Mouse (Mus musculus) midbrain, embryonic 14.5 days (tissue): ENCODE data around the gene Gm26897. TPM values are rescaled to one million over a fixed set of nuclear protein-coding genes. Genes with fewer than 3 reads are reported as not detected.

Experiments used
- ATAC-seq: fragments of 200-750 bp; cut with Nextera tagmentation; 2 replicates; pipeline ENCODE4 v1.8.0; 2017; ENCODE audit warnings: moderate number of reproducible peaks, moderate library complexity; ENCODE audit not compliant: low FRiP score, low TSS enrichment
- DNase-seq: peaks from one replicate; pipeline ENCODE4 v3.0.0-alpha.2; 2015
- H3K27ac ChIP-seq: fragments of 300-500 bp; sonication (generic); replicated peaks from 2 replicates; pipeline ENCODE4 v1.5.1; 2014; ENCODE audit warnings: mild to moderate bottlenecking, low read depth, low read length, moderate library complexity
- H3K27me3 ChIP-seq: fragments of 300-500 bp; sonication (generic); 2 replicates; pipeline ENCODE4 v1.6.1; 2014; ENCODE audit warnings: low read length, control low read depth, mixed read lengths; ENCODE audit not compliant: control insufficient read depth, insufficient read depth
- H3K36me3 ChIP-seq: fragments of 300-500 bp; sonication (generic); 2 replicates; pipeline ENCODE4 v1.6.1; 2014; ENCODE audit warnings: low read length, control low read depth; ENCODE audit not compliant: control insufficient read depth, insufficient read depth
- H3K4me1 ChIP-seq: fragments of 300-500 bp; sonication (generic); 2 replicates; pipeline ENCODE4 v1.6.1; 2014; ENCODE audit warnings: mild to moderate bottlenecking, antibody characterized with exemption, low read length, control low read depth; ENCODE audit not compliant: control insufficient read depth, insufficient read depth
- H3K4me2 ChIP-seq: fragments of 300-500 bp; sonication (generic); 2 replicates; pipeline ENCODE4 v1.6.1; 2014; ENCODE audit warnings: mild to moderate bottlenecking, low read length, moderate library complexity
- H3K4me3 ChIP-seq: fragments of 300-500 bp; sonication (generic); replicated peaks from 2 replicates; pipeline ENCODE4 v1.5.1; 2014; ENCODE audit warnings: low read depth, low read length
- H3K9ac ChIP-seq: fragments of 300-500 bp; sonication (generic); replicated peaks from 2 replicates; pipeline ENCODE4 v1.6.1; 2014; ENCODE audit warnings: mild to moderate bottlenecking, low read length, moderate library complexity
- H3K9me3 ChIP-seq: fragments of 300-500 bp; sonication (generic); 2 replicates; pipeline ENCODE4 v1.6.1; 2016; ENCODE audit warnings: low read length, control low read depth, mixed read lengths; ENCODE audit not compliant: control insufficient read depth
- WGBS: fragments of 180-500 bp; shearing (Covaris S2); extraction: QIAGEN DNeasy Blood & Tissue Kit; methylation state at CpG from one replicate; pipeline ENCODE4 v1.1.7; 2014; 5-methylcytosine and 5-hydroxymethylcytosine counted together
- polyA plus RNA-seq: library from polyadenylated mRNA; unstranded; fragments of >200 nt; fragmentation: Nextera tagmentation; extraction: Ambion mirVana; gene quantifications from 2 replicates; pipeline ENCODE4 v1.2.1, GENCODE M21; 2014

Gene Gm26897
- polyA plus RNA-seq, 1 experiment from 2014 or later, result not detected

- Histone ChIP-seq H3K4me1 (peaks cover 6% of the 10 kb centered on the region; the same call in 1 of the 2 replicates), H3K27me3 (no peaks in the 10 kb centered on the region), H3K4me3 (no peak overlapping the region), H3K9ac (no peak overlapping the region), H3K36me3 (no peaks in the 10 kb centered on the region), H3K27ac (peak overlapping the region; percentile 39; the same call in 1 of the 2 replicates), H3K4me2 (no peak overlapping the region), H3K9me3 (0 out of 2 replicates have a peak, but pooled peaks cover 9% of the 10 kb centered on the region)
- DNase-seq, result peak; percentile 72
- ATAC-seq, result peak; percentile 43; the same call in 1 of the 2 replicates
- whole genome bisulfite sequencing, result 12% methylated on average over 8 of the region's 8 CpGs
Measured at GRCm38 (mm10) chr5:111709195-111709901, 24.4 kb upstream of the Gm26897 start.

GRCm38 (mm10) chr5:111719018-111719417 is 14.7 kb upstream of the Gm26897 start:
- peaks cover 16% of the 10 kb centered on the region for H3K4me1 ChIP-seq
- H3K4me3 ChIP-seq, result no peak overlapping the region
- no peaks in the 10 kb centered on the region for H3K27me3 ChIP-seq
- 55% methylated on average over 3 of the region's 3 CpGs for WGBS
- no peaks in the 10 kb centered on the region for H3K9me3 ChIP-seq
- no peak overlapping the region for H3K4me2 ChIP-seq
- no peak overlapping the region for H3K27ac ChIP-seq
- no peak for ATAC-seq
- DNase-seq, result peak; percentile 67
- no peaks in the 10 kb centered on the region for H3K36me3 ChIP-seq
- no peak overlapping the region for H3K9ac ChIP-seq

DNA sequence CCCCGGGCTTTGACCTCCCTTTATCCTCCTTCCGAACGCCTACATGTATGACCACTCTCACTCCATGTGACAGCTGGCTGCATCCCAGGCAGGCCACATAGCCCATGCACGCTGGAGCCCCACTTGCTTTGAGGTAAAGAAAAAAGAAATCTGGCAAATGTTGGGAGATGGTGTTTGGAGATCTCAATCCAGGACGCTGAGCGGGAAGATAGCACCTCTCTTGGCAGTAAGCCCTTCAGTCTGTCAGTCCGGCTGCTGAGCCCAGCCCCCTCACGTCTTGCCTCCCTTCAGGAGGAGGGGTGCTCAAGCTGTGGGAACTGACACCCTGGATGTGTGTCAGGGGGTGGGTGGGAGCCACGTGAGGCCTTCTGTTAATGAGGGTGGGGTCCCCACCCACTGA is 13.0 kb upstream of the Gm26897 start:
- peaks cover 33% of the 10 kb centered on the region for H3K4me1 ChIP-seq
- no peak overlapping the region for H3K4me2 ChIP-seq
- no peak overlapping the region for H3K9ac ChIP-seq
- WGBS, result 68% methylated on average over 9 of the region's 9 CpGs
- DNase-seq (no peak), ATAC-seq (no peak)
- no peak overlapping the region for H3K27ac ChIP-seq
- no peaks in the 10 kb centered on the region for H3K27me3 ChIP-seq
- no peak overlapping the region for H3K4me3 ChIP-seq
- no peaks in the 10 kb centered on the region for H3K36me3 ChIP-seq
- H3K9me3 ChIP-seq, result no peaks in the 10 kb centered on the region

- Histone ChIP-seq H3K4me2 (0 out of 2 replicates have a peak overlapping the region, but pooled peaks have one; percentile 28), H3K4me1 (peaks cover 29% of the 10 kb centered on the region), H3K9ac (0 out of 2 replicates have a peak overlapping the region, but pooled peaks have one; percentile 14), H3K9me3 (no peaks in the 10 kb centered on the region), H3K27ac (peak overlapping the region; percentile 83), H3K4me3 (no peak overlapping the region), H3K27me3 (no peaks in the 10 kb centered on the region), H3K36me3 (no peaks in the 10 kb centered on the region)
- 11% methylated on average over 10 of the region's 10 CpGs for WGBS
- ATAC-seq (peak; percentile 85), DNase-seq (peak; percentile 90)
Measured at GRCm38 (mm10) chr5:111724713-111725112, 9.0 kb upstream of the Gm26897 start.

- DNase-seq, result peak; percentile 76
- no peak overlapping the region for H3K4me3 ChIP-seq
Measured at GRCm38 (mm10) chr5:111725195-111725920, 8.4 kb upstream of the Gm26897 start.

DNA sequence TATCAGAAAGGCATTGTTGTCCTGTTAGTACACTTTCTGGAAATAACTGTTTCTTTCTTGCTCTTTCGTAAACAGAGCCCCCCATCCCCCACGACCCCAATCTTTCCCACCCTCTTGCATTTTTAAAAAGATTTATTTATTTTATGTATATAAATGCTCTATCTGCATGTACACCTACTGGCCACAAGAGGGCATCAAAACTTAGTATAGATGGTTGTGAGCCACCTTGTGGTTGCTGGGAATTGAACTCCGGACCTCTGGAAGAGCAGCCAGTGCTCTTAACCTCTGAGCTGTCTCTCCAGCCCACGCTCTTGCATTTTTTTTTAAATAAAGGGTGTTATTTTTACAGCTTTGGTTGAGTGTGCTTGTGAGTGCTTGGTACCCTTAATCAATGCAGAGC is 5.3 kb upstream of the Gm26897 start:
- H3K9me3 ChIP-seq, result no peaks in the 10 kb centered on the region
- no peak overlapping the region for H3K4me2 ChIP-seq
- H3K4me1 ChIP-seq, result peaks cover 33% of the 10 kb centered on the region
- 83% methylated on average over 4 of the region's 4 CpGs for WGBS
- H3K9ac ChIP-seq, result no peak overlapping the region
- H3K27ac ChIP-seq, result no peak overlapping the region
- H3K36me3 ChIP-seq, result no peaks in the 10 kb centered on the region
- DNase-seq, result no peak
- no peak overlapping the region for H3K4me3 ChIP-seq
- no peaks in the 10 kb centered on the region for H3K27me3 ChIP-seq
- no peak for ATAC-seq

More at GRCm38 (mm10) chr5:111725195-111725920, 8.4 kb upstream of the Gm26897 start:
- H3K9ac ChIP-seq, result peak overlapping the region; percentile 27; the same call in 1 of the 2 replicates
- H3K4me2 ChIP-seq, result peak overlapping the region; percentile 28
- H3K4me1 ChIP-seq, result peaks cover 30% of the 10 kb centered on the region
- H3K27ac ChIP-seq, result peak overlapping the region; percentile 83
- no peaks in the 10 kb centered on the region for H3K27me3 ChIP-seq
- H3K36me3 ChIP-seq, result no peaks in the 10 kb centered on the region
- peak; percentile 67 for ATAC-seq
- no peaks in the 10 kb centered on the region for H3K9me3 ChIP-seq
- 29% methylated on average over 22 of the region's 22 CpGs for WGBS

- Histone ChIP-seq H3K27me3 (no peaks in the 10 kb centered on the region), H3K4me2 (no peak overlapping the region), H3K4me3 (no peak overlapping the region), H3K36me3 (no peaks in the 10 kb centered on the region), H3K27ac (peak overlapping the region; percentile 80), H3K9me3 (no peaks in the 10 kb centered on the region), H3K9ac (peak overlapping the region; percentile 35; the same call in 1 of the 2 replicates), H3K4me1 (peaks cover 14% of the 10 kb centered on the region)
- DNase-seq (peak; percentile 65), ATAC-seq (no peak)
- 10% methylated on average over 16 of the region's 16 CpGs for WGBS
Measured at GRCm38 (mm10) chr5:111730560-111731167, 3.1 kb upstream of the Gm26897 start.

- ATAC-seq, result no peak
- WGBS, result 88% methylated on average over 2 of the region's 2 CpGs
- Histone ChIP-seq H3K36me3 (no peaks in the 10 kb centered on the region), H3K4me3 (no peak overlapping the region), H3K27ac (no peak overlapping the region), H3K9me3 (no peaks in the 10 kb centered on the region), H3K4me2 (no peak overlapping the region), H3K27me3 (no peaks in the 10 kb centered on the region), H3K4me1 (peaks cover 10% of the 10 kb centered on the region; the same call in 1 of the 2 replicates), H3K9ac (no peak overlapping the region)
- DNase-seq, result no peak
Measured at GRCm38 (mm10) chr5:111732194-111732593, 1.5 kb upstream of the Gm26897 start.
